Mouse (Mus musculus) heart, adult 2 months (tissue): ENCODE data around the gene Adprm.

Experiments
- CTCF ChIP-seq: fragments of 200-600 bp; IDR thresholded peaks from 2 replicates; pipeline ENCODE4 v1.8.1; 2022; ENCODE audit warnings: antibody characterized with exemption, mild to moderate bottlenecking, moderate library complexity
- EP300 ChIP-seq: fragments of 200-500 bp; IDR thresholded peaks from 2 replicates; pipeline ENCODE4 v1.6.1; 2011; ENCODE audit warnings: low read depth, low read length, control low read depth; ENCODE audit not compliant: insufficient read depth
- POLR2A ChIP-seq: fragments of 200-500 bp; IDR thresholded peaks from 2 replicates; pipeline ENCODE4 v1.6.1; 2011; ENCODE audit warnings: mild to moderate bottlenecking, low read depth, low read length, control low read depth; ENCODE audit not compliant: insufficient read depth

GRCm38 (mm10) chr11:67072615-67073130, 20.3 kb upstream of the Adprm start:
- no peak for TF ChIP-seq EP300
- TF ChIP-seq CTCF = no peak
- no peak for TF ChIP-seq POLR2A
